Mouse (Mus musculus) heart, adult 8-10 months (tissue): ENCODE results near the gene Inpp4b. TPM values are rescaled to one million over a fixed set of nuclear protein-coding genes. Genes with fewer than 3 reads are reported as not detected.
"Not testable (repeated sequence)": the region's sequence is repeated elsewhere in the genome, so short reads cannot be mapped to it uniquely, and the experiment has no call there.

Experiments
- DNase-seq: peaks from one replicate; pipeline ENCODE4 v3.0.0; 2022; ENCODE audit warnings: low spot score
- total RNA-seq, 4 experiments: library from RNA; stranded (reverse); gene quantifications; 2 replicates each; pipeline ENCODE4 v1.2.4; 2022

Inpp4b gene
- total RNA-seq, 4 experiments from 2014 or later: 50.3 to 81.7 (median 64.1) TPM

DNA sequence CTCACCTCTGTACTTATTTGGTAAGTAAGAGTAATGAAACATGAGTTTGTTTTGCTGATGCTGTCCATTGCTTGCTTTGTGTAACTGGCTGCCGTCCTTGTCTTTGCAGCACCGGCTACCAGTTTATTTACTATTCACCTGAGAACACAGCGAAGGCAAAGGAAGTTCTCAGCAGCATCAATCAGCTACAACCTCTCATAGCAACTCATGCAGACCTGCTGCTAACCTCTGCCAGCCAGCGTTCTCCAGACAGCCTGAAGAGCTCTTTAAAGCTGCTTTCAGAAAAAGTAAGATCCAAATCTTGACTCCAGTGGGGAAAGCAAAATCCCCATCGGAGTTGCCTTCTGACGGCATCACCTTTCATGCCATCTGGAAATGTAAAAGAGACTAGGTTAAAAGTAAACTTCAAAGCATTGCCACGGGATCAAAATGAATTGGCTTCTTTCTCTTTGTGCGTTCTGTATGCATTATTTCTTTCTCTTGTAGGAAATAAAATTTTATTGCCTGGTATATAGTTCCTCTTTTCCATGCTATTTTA lies 642.8 kb downstream of the Inpp4b start:
- no peak for DNase-seq

DNA sequence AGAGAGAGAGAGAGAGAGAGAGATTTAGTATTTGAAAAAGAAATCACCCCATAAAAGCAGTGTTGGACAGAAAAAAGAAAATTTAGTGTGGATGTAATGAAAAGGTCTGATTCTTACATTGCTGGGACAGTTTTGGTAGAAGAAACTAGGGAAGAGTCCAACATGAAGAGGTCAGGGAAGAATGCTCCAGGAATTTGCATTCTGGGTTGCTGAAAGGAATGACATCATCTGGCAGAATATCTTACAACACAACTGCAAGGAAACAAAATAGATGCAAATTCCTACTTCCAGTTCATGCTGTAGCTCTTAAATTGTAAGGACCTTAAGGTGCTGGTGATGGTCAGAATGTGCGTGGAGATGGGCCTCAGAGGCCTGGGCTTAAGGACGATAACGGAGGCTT lies 650.6 kb downstream of the Inpp4b start:
- no peak for DNase-seq

DNA sequence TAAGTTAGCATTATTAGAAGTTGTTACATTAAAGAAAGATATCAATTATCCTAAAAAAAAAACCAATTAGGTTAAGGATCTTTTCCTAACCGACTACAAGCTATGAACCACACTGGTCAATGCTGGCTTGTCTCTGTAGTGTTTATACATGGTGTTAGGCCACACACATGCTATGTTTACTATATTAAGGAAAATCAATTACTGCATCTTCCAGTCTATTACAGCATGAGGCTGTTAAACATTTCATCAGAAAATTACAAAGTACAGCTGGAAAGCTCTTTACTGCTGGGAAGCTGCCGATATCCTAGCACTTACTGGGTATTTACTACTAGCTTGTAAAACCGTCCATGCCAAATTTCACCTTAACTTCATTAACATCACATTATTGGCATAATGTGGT lies 653.9 kb downstream of the Inpp4b start:
- DNase-seq: no peak

DNA sequence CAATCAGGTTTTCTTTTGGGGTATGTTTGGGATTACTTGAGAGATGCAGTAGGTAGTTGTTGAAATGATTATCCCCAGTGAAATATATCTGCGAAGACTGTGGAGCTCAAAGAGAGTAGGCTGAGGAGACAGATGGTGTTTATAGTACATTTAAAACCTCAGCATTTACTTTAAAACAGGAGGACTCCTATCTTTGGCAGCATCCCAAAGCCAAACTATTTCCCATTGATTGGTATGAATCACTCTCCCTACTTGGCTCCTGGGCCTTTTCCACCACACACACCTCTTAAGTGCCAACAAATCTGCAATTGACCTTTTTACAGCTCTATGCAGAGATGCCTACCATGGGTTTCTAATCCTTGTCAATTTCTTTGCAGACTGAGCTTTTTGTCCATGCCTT lies 654.5 kb downstream of the Inpp4b start:
- no peak for DNase-seq

DNA sequence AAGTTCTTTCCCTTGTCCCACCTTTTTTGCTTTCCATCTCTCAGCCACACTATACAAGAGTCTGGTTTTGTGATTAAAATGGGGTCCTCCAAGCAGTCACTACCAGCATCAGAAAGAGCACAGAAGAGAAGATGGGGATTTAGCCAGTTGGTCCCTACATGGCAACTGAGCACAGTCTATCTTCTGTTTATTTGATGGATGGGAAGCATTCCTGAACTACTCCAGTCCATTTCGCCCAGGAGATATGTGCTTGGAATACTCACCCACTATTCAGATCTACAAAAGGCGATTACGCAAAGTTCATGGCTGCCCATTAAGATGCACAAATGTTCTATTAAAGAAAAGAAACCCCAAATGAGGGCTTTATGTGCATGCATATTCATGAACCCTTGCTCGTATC lies 661.8 kb downstream of the Inpp4b start:
- DNase-seq: no peak

DNA sequence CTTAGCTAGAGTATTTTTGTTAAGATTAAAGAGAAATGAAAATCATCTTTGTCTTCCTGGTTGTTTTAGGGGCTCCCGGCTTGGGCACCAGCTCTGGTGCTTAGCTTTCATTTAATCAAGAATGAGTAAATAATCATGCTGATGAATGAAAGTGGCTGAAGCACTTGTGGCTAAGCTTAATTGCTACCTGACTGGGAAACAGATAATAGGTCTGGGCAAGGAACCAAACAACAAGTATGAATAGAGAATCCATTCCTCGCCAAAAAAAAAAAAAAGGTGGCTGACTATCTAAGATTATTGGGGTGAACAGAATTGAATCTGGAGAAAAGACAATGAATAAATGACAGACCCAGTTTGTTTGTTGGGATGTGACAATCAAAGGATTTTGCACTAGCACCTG lies 663.1 kb downstream of the Inpp4b start:
- no peak for DNase-seq

DNA sequence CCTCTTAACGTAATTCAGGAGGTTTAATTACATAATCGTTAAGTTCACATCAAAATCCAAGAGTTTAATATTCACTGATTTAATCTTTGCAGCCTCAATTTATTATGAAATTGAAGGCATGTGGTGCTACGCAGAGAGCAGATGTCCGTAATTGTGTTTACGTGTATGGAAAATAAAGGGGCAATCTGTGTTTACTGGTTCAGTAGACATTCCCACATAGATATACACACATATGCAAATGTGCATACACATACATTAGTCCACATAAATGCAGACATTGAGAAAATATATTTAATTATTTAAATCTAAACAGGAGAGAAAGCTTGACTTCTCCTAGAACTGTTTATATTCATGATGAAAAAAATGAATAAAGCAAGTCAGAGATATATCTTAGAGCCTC lies 675.4 kb downstream of the Inpp4b start:
- no peak for DNase-seq

DNA sequence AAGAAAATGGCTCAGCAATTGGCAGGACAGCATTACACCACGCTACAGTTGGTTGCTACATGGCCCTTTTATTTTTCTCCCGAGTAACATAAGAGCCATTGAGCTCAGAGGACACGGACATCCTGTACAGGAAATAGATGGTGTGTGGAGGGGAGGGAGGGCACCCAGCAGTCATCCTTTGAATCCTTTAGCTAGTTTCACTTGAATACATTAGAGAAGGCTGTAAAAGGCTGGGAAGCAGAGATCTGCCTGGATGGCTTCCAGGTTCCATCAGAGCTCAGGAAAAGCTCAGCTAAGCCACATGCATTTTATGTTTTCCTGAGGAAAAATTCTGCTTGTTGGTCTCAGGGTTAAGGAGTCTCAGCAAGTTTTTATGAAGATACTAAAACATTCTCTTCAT lies 685.0 kb downstream of the Inpp4b start:
- peak; percentile 7 for DNase-seq

DNA sequence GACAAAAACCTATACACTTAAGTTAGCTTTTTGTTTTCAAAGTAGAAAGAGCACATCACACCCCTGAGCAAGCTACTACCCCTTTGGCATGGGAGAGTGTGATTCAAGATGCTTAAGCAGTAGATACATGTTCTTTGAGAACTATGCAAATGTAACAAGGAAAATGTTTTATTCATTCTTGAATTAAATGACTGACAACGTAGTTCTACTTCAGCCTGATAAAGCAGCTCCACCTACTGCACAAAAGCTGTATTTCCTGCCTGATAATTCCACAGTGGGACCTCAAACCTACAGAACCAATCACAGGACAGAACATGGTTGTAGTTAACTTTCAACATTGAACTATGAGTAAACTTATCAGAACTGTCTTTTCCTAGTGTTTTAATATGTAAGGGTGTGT lies 686.5 kb downstream of the Inpp4b start:
- DNase-seq: peak; percentile 7

DNA sequence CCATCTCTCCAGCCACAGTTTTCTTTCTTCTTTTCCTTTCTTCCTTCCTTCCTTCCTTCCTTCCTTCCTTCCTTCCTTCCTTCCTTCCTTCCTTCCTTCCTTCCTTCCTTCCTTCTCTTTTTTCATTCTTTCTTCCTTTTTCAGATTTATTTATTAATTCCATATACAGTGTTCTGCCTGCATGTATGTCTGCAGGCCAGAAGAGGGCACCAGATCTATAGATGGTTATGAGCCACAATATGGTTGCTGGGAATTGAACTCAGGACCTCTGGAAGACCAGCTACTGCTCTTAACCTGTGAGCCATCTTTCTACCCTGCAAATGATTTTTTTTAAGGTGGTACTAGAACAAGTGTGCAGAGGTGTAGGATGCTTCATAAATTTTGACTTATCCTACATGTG lies 689.7 kb downstream of the Inpp4b start:
- DNase-seq: not testable (repeated sequence)

DNA sequence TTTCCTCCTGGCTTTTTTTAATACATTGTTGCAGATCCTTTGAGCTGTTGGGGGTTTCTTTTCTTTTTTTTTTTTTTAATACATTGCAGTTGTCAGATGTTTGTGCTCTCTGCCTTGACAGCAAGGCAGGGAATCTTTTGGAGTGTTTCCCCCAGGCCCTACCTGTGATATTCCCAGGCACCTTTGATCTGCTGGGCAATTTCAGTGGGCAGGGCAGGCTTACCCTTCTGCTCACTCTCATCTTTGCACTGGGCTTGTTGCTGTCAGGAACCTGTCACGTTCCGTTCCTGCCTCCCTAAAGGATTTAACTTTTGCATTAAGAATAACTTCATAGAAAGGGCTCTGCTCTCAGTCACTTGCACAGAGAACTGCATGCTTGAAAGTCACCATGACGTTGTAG lies 711.7 kb downstream of the Inpp4b start:
- DNase-seq: no peak

DNA sequence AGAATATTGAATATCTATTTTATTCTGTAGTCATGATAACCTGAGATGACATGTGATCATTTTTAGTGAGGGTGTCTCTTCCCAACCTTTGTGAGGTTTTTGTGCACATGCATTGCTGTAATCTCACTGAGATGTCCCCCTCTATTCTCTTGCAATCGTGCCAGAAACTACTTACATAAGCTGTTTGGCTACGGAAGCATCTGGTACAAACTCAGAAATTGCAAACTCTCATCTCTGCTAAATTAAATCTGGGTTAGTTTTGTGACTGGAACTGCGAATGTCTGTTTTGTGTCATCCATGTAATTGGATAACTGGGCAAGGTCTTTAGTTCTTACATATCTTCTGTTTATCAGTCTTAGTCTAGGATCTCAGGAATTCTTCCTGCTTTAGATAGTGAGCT lies 725.3 kb downstream of the Inpp4b start:
- DNase-seq: no peak

DNA sequence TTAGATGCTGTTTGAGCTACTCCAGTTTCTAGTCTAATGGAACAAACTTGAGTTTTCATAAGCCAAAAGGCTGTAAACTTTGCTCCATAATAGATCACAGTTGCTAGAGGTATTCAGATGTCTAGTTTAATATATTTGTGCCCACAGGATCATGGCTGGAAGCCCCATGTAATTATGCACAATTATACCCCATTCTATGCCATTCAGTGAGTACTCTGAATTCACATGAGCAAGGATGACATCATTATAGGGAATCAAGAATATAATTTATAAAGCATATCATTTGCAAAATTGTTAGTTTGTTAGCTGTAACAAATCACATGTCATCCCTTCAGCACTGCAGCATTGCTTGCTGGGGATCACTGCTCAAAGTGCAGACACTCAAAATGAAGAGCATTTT lies 736.9 kb downstream of the Inpp4b start:
- no peak for DNase-seq

DNA sequence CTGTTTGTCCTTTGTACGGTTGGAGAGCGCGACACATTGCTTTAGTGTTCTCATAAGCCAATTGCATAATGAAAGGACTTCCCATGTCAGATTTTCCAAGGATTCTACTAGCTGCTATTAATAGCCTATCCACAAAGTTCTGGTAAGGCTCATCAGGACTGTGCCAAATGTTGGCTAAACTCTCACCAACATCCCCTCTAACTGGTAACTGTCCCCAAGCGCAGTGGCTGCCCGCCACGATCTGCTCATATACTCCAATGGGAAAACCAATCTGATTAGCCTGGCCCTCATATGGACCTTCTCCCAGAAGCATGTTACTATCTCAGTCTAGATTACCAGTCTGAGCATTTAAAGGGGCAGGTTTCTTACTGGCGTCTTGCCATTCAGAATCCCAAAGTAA lies 744.3 kb downstream of the Inpp4b start:
- DNase-seq: not testable (repeated sequence)

DNA sequence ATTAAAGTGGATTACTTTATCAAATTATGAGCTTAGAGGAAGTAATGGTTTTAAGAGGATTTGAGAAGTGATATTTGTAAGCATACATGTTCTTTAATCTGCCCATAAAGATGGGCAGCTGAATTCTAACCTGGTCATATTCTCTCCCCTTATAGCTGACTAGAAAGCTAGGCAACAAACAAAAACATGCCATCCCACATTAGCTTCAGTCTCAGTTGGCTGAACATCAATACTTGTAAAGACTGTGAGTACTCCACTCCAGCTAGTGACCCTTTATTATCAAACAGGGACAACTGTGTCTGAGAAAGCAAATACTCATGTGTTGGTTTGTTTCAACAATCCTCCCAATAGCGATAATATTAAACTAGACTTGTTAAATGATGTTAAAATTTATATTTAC lies 748.5 kb downstream of the Inpp4b start:
- DNase-seq: no peak

DNA sequence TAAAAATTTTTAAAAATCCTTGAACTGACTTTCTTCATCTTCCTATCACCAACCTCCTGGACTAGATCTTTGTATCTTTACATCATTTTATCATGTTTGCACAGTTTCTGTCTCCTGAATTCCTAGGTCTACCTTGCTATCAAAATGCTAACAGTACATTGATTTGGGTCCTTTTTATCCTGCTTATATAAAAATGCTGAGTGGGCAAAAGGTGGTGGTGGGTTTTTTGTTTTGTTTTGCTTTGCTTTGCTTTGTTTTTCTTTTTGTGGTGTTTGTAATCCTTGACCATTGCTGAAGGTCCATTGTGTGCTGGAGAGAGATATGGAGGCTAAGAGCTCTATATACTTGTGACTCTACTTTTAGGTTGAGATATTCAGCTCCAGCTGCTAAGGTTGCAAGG lies 750.9 kb downstream of the Inpp4b start:
- no peak for DNase-seq

DNA sequence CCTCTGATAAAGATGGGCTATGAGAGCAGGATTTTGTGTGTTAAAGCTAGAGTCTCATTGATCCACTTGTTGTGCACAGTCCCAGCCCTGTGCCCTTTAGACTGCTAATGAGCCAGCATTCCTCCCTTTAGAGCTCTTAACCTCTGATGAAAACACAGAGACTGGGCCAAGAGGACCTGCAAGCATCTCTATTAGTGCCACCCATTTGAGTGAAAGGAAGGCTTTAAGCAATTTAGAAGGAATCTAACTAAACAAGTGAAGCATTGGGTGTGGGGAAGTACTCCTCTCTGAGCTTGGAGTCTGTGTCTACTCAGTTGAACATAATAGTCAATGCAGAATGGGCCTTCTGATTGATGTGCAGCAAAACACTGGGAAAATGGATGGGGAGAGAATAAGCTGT lies 762.2 kb downstream of the Inpp4b start:
- DNase-seq: no peak

DNA sequence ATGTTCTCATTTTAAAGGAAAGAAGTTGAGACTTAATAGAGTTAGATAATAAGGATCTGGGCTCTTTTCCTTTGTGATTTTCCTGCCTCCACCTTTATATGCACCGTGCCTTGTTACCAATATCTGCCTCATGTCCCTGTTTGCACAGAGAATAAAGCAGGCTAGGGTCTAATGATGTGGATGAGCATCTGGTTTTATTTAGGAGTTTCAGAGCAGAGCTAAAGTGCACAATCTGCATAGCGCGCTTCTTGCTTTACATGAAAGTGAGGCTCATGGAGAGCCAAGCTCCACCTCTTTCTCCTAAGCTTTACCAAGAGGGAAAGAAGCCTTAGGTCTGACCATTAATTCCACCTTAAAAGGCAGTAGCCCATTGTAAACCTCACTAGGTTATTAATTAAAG lies 763.8 kb downstream of the Inpp4b start:
- no peak for DNase-seq

DNA sequence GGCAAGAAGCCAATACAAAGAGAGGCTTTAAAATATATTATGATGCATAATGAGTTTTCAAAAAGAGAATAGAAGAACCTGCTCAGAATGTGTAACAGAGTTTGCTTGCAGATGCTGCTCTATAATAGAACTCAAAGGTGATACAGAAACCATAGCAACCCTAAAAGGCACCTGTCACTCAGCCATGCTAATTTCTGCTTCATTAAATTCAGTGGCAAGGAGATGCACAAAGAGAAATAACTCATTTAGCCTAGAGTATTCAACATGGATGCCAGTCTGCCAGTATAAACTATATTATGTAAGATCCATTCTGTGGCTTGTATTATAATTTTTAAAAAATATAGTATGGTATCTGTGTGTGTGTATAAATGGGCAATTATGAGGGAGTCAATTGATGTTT lies 807.9 kb downstream of the Inpp4b start:
- DNase-seq: no peak

DNA sequence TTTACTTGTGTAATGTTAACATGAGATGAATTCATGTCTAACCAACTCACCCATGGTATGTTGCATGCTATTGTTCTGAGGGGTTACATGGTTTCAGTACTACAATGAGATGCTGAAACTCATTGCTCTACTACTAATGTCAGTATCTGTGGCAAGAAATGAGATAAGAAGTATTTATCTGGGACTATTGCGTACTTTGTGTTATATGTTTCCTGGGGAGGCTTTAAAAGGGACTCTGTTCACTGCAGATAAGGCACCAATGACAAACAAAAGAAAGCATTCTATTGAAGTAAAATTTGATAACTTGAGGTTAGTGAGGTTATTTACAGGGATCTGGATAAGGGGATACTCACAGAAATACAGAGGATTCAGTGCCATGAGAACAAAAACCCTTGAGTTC lies 815.6 kb downstream of the Inpp4b start:
- no peak for DNase-seq
